Mouse (Mus musculus): ENCODE measurements around the gene Creb3l2.

DNA sequence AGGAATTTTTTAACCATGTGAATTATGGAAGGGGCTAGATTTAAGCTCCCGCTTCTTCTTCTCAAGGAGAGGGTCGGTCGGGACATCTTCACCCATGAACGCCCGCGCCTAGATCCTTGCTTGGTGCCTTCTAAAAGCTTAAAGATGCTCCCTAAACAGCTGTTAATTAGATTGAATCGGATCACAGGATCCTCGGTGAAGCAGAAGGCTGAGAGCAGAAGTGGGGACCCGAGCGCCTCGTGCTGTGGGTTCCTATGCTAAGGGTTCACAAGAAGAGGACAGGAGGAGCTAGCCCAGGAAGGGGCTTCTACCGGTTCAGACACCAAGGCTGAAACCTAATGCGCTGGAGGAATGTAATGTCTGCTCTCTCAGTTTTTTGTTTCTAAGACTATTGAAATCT, 141.5 kb downstream of the Creb3l2 start:
- TF ChIP-seq CTCF (IDR thresholded peaks at IDR 0.05; ENCODE audit: extremely low read depth, insufficient read length, insufficient replicate concordance, low read depth, low read length) (no peak), POLR2A (IDR thresholded peaks at IDR 0.05; ENCODE audit: low read depth, low read length) (no peak)
